Mouse (Mus musculus) kidney, postnatal 10 days (tissue): ENCODE measurements around the gene Kirrel2.
A peak's percentile ranks its signal among the peaks of the same experiment; 100 is the strongest.
"Not testable (repeated sequence)": the region's sequence is repeated elsewhere in the genome, so short reads cannot be mapped to it uniquely, and the experiment has no call there.

Experiments used
- DNase-seq: peaks from one replicate; pipeline ENCODE4 v3.0.0; 2021; ENCODE audit warnings: mixed read lengths

Gene Kirrel2

DNA sequence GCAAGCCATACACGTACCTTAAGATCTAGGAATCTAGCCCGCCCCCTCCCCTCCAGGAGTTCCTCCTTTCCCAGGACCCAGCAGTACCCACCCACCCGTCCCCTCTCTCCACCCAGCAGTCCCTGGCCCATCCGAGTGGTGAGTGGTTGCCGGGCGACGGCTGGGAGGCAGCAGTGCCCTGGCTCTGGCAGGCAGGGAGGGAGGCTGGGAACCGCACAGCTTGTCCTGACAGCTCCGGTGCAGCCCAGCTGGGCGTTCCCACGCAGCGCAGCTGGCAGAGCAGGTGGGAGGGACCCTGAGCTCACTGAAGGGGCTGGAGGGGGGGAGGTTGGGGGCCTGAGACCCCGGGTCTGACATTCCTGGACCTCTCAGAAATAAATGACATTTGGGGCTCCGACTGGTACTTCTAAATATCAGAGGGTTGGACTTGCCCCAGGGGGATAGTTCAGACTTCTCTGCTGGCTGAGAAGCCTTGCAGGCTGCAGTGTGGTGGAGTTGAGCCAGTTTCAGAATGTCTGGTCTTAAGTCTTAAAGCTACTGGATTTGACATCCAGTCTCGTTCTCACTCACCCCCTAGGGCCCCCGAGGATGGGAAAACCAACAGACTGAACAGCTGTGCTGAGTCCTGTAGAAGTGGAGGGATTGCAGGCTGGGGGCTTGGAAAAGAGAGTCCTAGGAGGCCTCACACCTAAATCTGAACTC, at the start of gene Kirrel2, which contains the start of gene Nphs1:
Gene Kirrel2 (minus strand): TSS at position 62 of the 702 bp plus-strand sequence.
Gene Nphs1 (plus strand): TSS at position 687 of the 702 bp plus-strand sequence.
- peak; percentile 35 for DNase-seq

DNA sequence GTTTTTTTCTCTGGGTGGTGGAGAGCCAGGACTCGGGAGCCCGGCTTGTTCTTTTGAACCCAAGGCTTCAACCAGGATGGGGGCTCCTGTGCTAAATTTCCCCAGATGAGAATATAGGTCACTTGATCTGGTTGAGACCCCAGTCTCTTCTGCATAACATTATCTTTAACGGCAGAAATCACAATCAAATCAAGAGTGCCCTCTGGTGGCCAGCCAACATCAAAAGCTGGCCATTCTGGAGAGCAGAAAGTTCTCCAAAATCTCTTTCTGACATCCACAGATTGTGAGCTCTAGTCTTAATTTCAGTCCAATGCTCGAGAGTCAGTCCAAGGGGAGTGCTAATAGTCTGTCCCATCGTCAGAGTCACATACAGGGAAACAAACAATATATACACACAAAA, 43.7 kb upstream of the Kirrel2 start:
- not testable (repeated sequence) for DNase-seq

DNA sequence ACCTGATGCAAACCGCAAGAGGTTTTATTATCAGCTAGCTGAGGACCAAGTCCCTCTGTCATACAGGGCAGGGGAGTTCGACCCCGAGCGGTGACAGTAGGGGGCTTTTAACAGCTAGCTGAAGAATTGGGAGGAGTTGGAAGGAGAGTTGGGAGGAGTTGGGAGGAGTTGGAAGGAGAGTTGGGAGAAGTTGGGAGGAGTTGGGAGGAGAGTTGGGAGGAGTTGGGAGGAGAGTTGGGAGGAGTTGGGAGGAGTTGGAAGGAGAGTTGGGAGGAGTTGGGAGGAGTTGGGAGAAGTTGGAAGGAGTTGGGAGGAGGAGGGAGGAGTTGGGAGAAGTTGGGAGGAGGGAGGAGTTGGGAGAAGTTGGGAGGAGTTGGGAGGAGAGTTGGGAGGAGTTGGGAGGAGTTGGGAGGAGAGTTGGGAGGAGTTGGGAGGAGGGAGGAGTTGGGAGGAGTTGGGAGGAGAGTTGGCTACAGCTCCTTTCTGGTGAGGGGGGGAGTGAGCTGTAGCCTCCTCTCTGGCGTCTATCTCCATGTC, 38.1 kb upstream of the Kirrel2 start:
- peak; percentile 44 for DNase-seq

DNA sequence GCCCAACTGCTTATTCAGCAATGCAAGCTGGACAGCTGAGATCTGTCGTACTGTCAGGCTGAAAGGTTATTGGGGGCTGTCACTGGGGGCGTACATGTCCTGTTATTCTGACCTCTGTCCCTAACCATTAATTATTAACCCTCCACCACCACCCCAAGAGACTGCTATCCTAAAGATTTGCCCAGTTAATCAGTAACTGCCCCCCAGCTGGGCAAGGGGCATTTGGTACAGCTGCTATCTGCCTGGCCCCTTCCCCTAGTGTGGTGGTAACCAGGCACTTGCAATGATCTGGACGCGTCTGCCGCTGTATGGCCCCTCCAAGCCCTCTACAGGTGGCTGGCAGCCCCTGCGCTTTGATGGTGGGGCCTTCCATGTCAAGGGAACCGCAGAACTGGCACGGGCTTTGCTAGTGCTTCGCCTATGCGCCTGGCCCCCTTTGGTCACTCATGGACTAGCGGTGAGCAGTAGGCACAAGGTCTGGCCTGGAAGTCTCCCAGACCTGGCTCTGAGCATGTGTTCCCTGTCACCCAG, 36.0 kb upstream of the Kirrel2 start, which contains the start of gene Prodh2:
Gene Prodh2 (plus strand): TSS at position 222 of the 531 bp plus-strand sequence.
- peak; percentile 58 for DNase-seq

- DNase-seq: peak; percentile 91
These were observed 35.3 kb upstream of the Kirrel2 start for GRCm38 (mm10) chr7:30492765-30493164.

- no peak for DNase-seq
These were observed 33.4 kb upstream of the Kirrel2 start for GRCm38 (mm10) chr7:30490957-30491307.

GRCm38 (mm10) chr7:30490251-30490956, 32.9 kb upstream of the Kirrel2 start:
- DNase-seq: peak; percentile 61

DNA sequence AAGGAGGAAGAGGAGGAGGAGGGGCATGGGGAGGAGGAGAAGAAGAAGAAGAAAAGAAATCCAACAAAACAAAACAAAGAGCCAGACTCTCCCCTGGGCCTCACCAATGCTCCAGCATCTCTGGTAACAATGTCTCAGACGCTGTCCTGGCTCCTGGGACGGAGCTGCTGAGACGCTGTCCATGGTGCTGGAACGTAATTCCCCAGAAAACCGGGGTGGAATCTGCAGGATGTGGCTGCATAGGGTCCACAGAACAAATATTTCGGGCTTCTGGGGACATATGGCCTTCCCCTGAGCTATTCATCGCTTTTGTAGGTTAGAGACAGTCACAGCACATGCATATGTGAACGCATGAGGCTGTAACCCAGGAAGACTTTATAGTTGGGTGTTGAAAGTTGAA, 26.8 kb upstream of the Kirrel2 start:
- peak; percentile 73 for DNase-seq

- DNase-seq: peak; percentile 51
These were observed 20.2 kb upstream of the Kirrel2 start for GRCm38 (mm10) chr7:30477415-30478381.

DNA sequence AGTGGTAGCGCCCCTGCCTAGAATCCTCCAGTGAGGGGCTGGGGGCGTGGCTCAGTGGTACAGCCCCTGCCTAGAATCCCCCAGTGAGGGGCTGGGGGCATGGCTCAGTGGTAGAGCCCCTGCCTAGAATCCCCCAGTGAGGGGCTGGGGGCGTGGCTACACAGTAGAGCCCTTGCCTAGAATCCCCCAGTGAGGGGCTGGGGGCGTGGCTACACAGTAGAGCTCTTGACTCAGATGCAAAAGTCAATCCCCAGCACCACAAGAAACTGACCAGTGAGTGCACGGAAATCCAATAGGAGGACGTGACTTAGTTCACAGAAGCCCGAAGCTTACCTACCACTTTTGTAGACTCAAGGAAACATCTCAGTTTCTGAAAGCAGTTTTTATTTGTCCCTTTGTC, 18.6 kb upstream of the Kirrel2 start:
- not testable (repeated sequence) for DNase-seq

DNA sequence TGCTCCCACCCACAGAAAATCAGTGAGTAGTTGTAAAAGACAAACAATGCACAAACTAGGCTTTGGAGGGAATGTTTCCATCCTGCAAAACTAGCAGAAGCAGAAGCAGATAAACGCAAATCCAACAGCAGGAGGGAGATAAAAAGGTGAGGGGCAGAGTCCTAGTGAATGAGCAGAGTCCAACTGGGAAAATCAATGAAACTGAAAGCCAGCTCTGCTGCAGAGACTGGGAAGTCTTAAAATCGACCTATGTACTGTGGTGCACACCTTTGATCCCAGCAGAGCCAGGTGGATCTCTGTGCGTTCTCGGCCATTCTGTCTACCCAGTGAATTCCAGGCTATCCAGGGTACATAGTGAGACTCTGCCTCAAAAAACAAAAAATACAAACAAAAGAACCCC, 17.5 kb upstream of the Kirrel2 start:
- DNase-seq: no peak

DNA sequence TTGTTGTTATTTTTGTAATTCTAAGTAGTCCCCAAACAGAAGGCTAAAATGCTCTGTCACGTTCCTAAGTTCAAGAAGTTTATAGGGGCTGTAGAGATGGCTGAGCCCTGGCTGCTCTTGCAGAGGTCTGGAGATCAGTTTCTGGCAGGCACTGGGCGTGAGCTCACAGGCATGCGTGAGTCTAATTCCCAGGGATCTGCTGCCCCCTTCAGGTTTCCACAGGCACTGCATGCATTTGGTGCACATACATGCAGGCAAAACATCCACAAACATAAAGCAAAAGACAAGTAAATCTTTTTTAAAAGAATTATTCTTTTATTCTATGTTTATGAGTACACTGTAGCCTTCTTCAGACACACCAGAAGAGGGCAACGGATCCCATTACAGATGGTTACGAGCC, 14.9 kb upstream of the Kirrel2 start:
- DNase-seq: peak; percentile 68

DNA sequence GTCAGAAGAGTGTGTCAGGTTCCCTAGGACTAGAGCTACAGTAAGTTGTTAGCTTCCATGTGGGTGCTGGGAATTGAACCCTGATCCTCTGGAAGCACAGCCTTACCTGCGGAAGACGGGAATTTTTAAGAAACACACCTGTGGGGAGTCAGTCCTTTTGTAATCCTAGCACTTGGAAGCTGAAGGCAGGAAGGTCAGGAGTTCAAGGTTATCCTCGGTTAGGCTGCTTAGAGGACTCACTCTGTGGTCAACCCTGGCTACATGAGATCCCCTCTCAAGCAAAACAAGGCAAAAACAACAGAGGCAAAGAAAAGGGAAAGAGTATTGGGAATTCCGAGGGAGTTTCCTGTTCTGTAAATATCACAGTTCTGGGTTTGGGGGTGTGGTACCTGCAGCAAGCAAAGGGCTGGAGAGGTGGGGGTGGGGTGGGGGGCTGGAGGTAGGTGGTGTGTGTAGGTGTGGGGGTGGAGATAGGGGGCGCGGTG, 7.4 kb upstream of the Kirrel2 start:
- DNase-seq: no peak

- no peak for DNase-seq
These were observed 6.5 kb upstream of the Kirrel2 start for GRCm38 (mm10) chr7:30463996-30464395.

DNA sequence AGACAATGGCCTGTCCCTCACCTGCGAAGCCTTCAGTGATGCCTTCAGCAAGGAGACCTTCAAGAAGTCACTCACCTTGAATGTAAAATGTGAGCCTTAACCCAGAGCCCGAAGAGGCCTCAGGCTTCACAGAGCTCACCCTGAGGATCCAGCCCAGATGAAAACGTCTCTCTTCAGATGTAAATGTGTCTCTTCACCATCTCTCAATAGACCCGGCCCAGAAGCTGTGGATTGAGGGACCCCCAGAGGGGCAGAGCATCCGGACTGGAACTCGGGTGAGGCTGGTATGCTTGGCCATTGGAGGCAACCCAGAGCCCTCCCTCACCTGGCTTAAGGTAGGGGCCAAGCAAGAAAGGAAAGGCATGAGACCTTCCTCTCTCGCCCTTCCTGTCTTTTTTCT, 6.1 kb upstream of the Kirrel2 start:
- no peak for DNase-seq

- DNase-seq: peak; percentile 42
These were observed 2.0 kb upstream of the Kirrel2 start for GRCm38 (mm10) chr7:30459484-30459883.

- no peak for DNase-seq
These were observed 420 bp downstream of the Kirrel2 start for GRCm38 (mm10) chr7:30456911-30457628.

DNA sequence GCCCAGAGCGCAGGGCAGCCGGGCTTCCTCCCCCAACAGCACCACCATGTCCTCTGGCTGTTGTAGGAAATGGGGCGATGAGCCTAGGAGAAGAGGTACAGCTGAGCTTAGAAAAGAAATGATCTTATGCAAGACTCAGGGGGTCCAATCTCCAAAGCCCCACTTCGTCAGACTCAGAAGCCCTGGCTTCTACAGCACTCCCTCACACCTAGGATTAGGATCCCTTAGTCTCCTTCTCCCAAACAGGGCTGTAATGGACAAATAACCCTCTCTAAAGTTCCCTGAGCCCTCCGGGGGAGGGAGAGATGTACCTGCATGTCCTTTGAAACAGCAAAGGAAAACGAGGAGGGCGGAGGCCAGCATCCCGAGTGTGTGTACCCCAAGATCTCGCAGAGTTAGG, 1.0 kb downstream of the Kirrel2 start:
- no peak for DNase-seq

DNA sequence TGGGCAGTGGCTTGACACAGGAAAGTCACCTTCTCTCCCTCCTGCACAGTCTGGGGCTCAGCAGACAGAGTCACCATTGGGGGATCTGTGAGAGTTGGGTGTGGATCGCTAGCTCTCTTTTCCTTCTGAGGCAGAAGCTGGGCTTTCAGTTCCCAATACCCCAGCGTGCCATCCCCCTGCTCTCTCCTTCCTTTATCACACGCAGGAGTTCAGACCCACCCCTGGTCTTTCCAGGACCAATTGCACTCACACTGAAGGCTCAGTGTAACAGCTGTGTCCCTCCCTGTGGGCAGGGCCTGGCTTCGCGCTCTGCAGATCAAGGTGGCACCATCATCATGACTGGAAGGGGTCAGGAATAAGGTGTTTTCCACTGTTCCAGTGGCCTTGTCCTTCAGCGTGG, 3.2 kb downstream of the Kirrel2 start:
- DNase-seq: no peak

GRCm38 (mm10) chr7:30453766-30454165, 3.7 kb downstream of the Kirrel2 start:
- DNase-seq: peak; percentile 74

DNA sequence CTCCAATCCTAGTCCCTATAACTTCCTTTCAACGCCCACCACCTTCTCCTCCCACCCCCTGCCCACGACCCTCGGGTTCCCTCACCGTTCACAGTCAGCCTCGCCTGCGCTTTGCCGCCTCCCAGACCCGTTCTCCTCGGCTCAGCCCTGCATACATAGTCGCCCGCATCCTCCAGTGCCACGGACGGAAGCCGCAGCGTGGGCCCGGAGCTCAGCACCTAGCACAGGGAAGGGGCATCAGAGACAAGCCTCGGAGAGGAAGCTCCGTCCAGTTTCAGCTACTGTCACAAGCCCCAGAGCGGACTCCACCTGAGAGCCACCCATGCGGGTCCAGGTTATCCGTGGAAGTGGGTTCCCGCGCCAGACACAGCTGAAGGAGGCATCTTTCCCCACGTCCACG, 4.2 kb downstream of the Kirrel2 start:
- no peak for DNase-seq

DNA sequence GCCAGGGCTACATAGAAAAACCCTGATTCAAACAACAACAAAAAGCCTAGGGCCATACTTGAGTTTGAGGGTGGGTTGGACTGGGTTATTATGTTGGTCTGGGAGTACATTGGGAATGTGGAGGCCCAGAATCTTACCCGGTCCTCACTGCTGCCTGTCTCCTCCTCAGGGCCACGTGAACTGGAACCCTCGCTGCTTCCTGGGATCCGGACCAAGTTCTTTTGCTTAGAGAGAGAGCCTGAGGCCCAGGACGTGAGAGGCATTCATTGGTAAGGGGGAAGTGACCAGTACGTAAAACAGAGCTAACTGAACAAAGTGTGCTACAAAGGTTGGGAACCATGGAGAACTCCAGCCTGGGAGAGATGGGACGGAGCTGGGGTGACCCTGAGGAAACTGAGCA, 7.2 kb downstream of the Kirrel2 start:
- DNase-seq: no peak
